Mouse (Mus musculus) cortical plate, adult 2 months (tissue): ENCODE measurements at regions not wholly inside any gene's neighbourhood (a gene's known extent, or its start where the extent isn't known, plus 50 kb on each side); places are given as distances from the start of the nearest gene placed in this dataset.

ENCODE experiments used
- CTCF ChIP-seq: fragments of 200-500 bp; IDR thresholded peaks from 2 replicates; pipeline ENCODE4 v1.5.1; 2011; ENCODE audit warnings: mild to moderate bottlenecking, control low read depth, low read length; ENCODE audit not compliant: insufficient read depth; ENCODE audit errors: extremely low read depth
- POLR2A ChIP-seq: fragments of 200-500 bp; IDR thresholded peaks from 2 replicates; pipeline ENCODE4 v1.6.1; 2011; ENCODE audit warnings: mild to moderate bottlenecking, low read length, control low read depth; ENCODE audit not compliant: insufficient read depth; ENCODE audit errors: extremely low read depth

DNA sequence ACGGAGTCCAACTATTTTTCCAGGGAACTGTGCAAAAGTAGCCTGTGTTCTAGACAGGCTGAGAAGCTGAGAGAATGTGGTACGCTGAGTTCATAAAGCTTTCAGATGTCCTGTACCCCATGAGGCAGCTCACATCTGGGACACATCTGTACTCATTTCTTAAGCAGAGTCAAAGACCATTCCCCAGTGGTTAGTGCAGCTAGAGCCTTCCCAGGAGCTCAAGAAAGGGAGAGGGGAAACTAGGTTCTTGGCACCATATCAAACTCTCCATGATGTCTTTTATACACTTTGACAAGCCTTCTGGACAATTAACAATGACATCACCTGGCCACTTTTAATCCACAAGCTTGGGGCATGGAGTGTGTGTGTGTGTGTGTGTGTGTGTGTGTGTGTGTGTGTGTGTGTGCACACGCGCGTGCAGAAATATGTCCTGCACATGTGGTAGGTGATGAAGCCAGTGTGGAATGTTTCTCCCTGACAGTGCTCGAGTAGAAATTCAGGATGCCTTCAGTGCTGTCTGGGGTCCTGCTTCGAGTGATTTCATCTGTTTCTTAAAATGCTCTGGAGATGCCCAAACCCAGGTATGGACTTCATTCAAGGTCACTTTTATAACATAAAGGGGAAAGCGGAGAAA, 121.1 kb upstream of the Dock1 start:
- TF ChIP-seq POLR2A: no peak
- no peak for TF ChIP-seq CTCF
